Mouse (Mus musculus): Measurements from ENCODE around the gene Zbtb17. TPM values are rescaled to one million over a fixed set of nuclear protein-coding genes. Genes with fewer than 3 reads are reported as not detected.

Zbtb17 gene
- total and polyA plus RNA-seq, 3 experiments: 36.4 to 63.2 TPM; not detected in 1

DNA sequence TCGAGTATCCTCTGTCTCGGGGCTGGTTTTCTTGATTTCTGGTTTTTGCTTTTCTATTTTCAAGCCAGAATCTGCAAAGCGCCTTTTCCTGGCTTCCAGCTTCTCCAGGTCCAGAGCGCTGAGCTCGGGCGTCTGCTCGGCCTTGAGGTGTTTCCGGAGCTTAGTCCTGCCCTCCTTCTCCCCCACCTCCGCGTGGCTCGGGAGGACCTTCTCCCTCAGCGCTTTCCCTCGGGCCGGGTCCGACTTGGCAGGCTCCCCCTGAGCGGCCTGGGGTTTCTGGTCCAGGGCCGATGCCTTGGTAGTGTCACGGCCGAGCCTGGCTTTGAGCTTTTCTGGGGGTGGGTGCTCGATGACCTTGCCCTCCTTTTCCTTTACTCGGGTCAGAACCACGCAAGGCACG is 33.8 kb downstream of the Zbtb17 start:
- no peaks in the 10 kb centered on the region for H3K27me3 ChIP-seq (ENCODE audit: control insufficient read depth in 1 of 2, insufficient read depth in 2 of 2, low read length in 2 of 2)
- no peaks in the 10 kb centered on the region for H3K79me2 ChIP-seq (ENCODE audit: control insufficient read depth, insufficient read depth, low read length, poor library complexity)
- no peak overlapping the region for H3K27ac ChIP-seq (ENCODE audit: control insufficient read depth, low read depth, low read length)
- no peak for DNase-seq (ENCODE audit: low read depth, low spot score)
- TF ChIP-seq RCOR1 (IDR thresholded peaks at IDR 0.05; ENCODE audit: low read depth, low read length) (no peak), POLR2AphosphoS2 (IDR thresholded peaks at IDR 0.05; ENCODE audit: low read length) (no peak), TAL1 (IDR thresholded peaks at IDR 0.05; ENCODE audit: low read length) (no peak), GABPA (IDR thresholded peaks at IDR 0.05; ENCODE audit: low read depth, low read length) (no peak)
- no peaks in the 10 kb centered on the region for H3K9me3 ChIP-seq (replicated peaks; ENCODE audit: insufficient read depth, low read length)
- no peak overlapping the region for H3K4me3 ChIP-seq (ENCODE audit: control insufficient read depth in 1 of 2, insufficient read depth in 1 of 2, low read depth in 2 of 2, low read length in 2 of 2)
- H3K9ac ChIP-seq (ENCODE audit: control insufficient read depth, low read depth, low read length, poor library complexity, severe bottlenecking): no peak overlapping the region
- H3K36me3 ChIP-seq (ENCODE audit: control insufficient read depth in 1 of 2, insufficient read depth in 2 of 2, low read length in 2 of 2): peaks cover 0 to 1% of the 10 kb centered on the region in 2 experiments; a peak in 2 of 4 replicates
- H3K4me1 ChIP-seq (ENCODE audit: control insufficient read depth in 1 of 2, insufficient read depth in 2 of 2, low read length in 2 of 2): no peaks in the 10 kb centered on the region

DNA sequence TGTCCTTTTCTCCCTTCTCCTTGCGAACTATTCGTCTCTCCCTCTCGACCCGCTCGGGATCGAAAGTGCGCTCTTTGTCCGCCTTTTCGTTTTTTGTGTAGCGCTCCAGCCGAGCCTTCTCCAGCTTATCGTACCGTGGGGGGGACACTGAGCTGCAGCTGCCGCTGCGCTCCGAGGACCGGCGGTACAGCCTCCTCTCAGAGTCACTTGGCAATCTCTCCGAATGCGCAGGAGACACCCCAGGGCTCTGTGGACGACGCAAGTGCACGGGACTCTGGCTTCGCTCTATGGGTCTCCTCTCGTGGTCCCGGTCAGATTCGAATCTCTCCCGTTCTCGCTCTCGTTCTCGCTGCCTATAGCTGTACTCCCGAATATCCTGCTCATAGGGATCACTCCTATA is 34.3 kb downstream of the Zbtb17 start:
- Histone ChIP-seq H3K27ac (ENCODE audit: control insufficient read depth, low read depth, low read length) (no peak overlapping the region), H3K9ac (ENCODE audit: control insufficient read depth, low read depth, low read length, poor library complexity, severe bottlenecking) (no peak overlapping the region), H3K9me3 (replicated peaks; ENCODE audit: insufficient read depth, low read length) (no peaks in the 10 kb centered on the region), H3K79me2 (ENCODE audit: control insufficient read depth, insufficient read depth, low read length, poor library complexity) (no peaks in the 10 kb centered on the region), H3K36me3 (ENCODE audit: control insufficient read depth in 1 of 2, insufficient read depth in 2 of 2, low read length in 2 of 2) (peaks cover 0 to 1% of the 10 kb centered on the region in 2 experiments; a peak in 2 of 4 replicates), H3K4me1 (ENCODE audit: control insufficient read depth in 1 of 2, insufficient read depth in 2 of 2, low read length in 2 of 2) (no peaks in the 10 kb centered on the region), H3K27me3 (ENCODE audit: control insufficient read depth in 1 of 2, insufficient read depth in 2 of 2, low read length in 2 of 2) (no peaks in the 10 kb centered on the region), H3K4me3 (ENCODE audit: control insufficient read depth in 1 of 2, insufficient read depth in 1 of 2, low read depth in 2 of 2, low read length in 2 of 2) (no peak overlapping the region)
- DNase-seq (ENCODE audit: low read depth, low spot score): no peak
- no peak for TF ChIP-seq NRF1 (IDR thresholded peaks at IDR 0.05; ENCODE audit: insufficient read depth, low read depth, low read length, poor library complexity, severe bottlenecking)
- TF ChIP-seq E2F4 (IDR thresholded peaks at IDR 0.05; ENCODE audit: borderline replicate concordance, low read depth, low read length): no peak
- TF ChIP-seq JUND (IDR thresholded peaks at IDR 0.05; ENCODE audit: low read depth, low read length): no peak
- TF ChIP-seq USF1 (IDR thresholded peaks at IDR 0.05; ENCODE audit: low read depth, low read length): no peak
- no peak for TF ChIP-seq TBP (IDR thresholded peaks at IDR 0.05; ENCODE audit: low read depth, low read length)
- no peak for TF ChIP-seq RAD21 (IDR thresholded peaks at IDR 0.05; ENCODE audit: low read depth, low read length)
- no peak for TF ChIP-seq POLR2A (IDR thresholded peaks at IDR 0.05; ENCODE audit: control insufficient read depth in 1 of 2, insufficient read depth in 1 of 2, low read depth in 1 of 2, low read length in 2 of 2, poor library complexity in 1 of 2)
- TF ChIP-seq CHD1 (IDR thresholded peaks at IDR 0.05; ENCODE audit: low read depth, low read length): no peak
- TF ChIP-seq POLR2AphosphoS5 (IDR thresholded peaks at IDR 0.05; ENCODE audit: borderline replicate concordance, low read depth, low read length): no peak
- no peak for TF ChIP-seq CTCF (IDR thresholded peaks at IDR 0.05 in 2 of 3, conservative IDR thresholded peaks at IDR 0.05 in 1 of 3; ENCODE audit: control insufficient read depth in 1 of 3, insufficient read depth in 1 of 3, low read depth in 2 of 3, low read length in 3 of 3, poor library complexity in 1 of 3, severe bottlenecking in 1 of 3)
- no peak for TF ChIP-seq ZKSCAN1 (IDR thresholded peaks at IDR 0.05; ENCODE audit: low read depth, low read length)
- TF ChIP-seq BHLHE40 (IDR thresholded peaks at IDR 0.05; ENCODE audit: borderline replicate concordance, low read depth, low read length): no peak
- no peak for TF ChIP-seq SMC3 (IDR thresholded peaks at IDR 0.05; ENCODE audit: low read depth, low read length)
- TF ChIP-seq GABPA (IDR thresholded peaks at IDR 0.05; ENCODE audit: low read depth, low read length): no peak
- no peak for TF ChIP-seq USF2 (IDR thresholded peaks at IDR 0.05; ENCODE audit: borderline replicate concordance in 1 of 2, insufficient read depth in 1 of 2, low read depth in 1 of 2, low read length in 2 of 2)
- TF ChIP-seq UBTF (IDR thresholded peaks at IDR 0.05; ENCODE audit: borderline replicate concordance, insufficient read depth, low read depth, low read length): no peak
- no peak for TF ChIP-seq MYC (IDR thresholded peaks at IDR 0.05; ENCODE audit: low read depth, low read length)
- no peak for TF ChIP-seq TAL1 (IDR thresholded peaks at IDR 0.05; ENCODE audit: low read length)
- no peak for TF ChIP-seq MAFK (IDR thresholded peaks at IDR 0.05; ENCODE audit: borderline replicate concordance, low read depth, low read length)
- no peak for TF ChIP-seq RCOR1 (IDR thresholded peaks at IDR 0.05; ENCODE audit: low read depth, low read length)

Data from MEL (cell line).